Mouse (Mus musculus): ENCODE measurements around the gene Iqschfp. TPM values are rescaled to one million over a fixed set of nuclear protein-coding genes. Genes with fewer than 3 reads are reported as not detected.

Gene Iqschfp
- total RNA-seq, 2 experiments from 2014 or later = 11.6 to 12.9 TPM

DNA sequence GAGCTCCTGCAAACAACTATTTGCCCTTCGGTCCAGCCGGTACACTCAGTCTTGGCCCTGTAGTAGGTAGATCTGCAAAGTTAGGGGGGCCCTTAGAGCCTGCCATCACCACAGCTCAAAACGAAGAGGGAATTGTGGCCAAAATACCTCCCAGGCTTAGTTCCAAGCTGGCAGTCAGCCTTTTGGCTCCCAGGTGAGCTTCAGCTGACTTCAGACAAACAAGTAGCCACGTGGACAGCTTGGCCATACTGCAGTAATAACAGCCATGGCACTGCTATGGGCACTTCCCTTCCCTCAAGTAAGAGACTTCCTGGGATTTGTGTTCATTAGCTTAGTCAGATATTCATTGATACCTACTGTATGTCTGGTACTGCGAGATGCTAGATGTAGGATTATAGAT is 668.0 kb downstream of the Iqschfp start:
- DNase-seq (ENCODE audit: extremely low spot score in 1 of 2, low spot score in 1 of 2) = no peak

DNA sequence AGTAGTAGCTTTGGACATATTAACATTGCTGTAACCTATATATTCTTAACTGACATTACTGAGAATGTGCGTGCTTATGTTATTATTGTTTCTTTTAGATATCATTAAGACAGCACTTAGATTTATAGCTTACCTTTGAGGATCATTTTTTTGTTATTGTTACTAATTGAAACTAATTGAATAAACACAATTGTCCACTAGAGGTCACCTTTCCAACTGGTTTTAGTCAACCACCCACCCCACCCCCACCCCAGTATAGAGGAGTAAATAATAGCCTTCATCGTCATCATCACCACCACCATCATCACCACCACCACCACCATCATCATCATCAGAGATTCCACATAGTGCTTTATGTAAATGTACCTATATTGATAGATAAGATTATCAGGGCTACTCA is 670.8 kb downstream of the Iqschfp start:
- DNase-seq (ENCODE audit: extremely low spot score in 1 of 2, low spot score in 1 of 2) = no peak

DNA sequence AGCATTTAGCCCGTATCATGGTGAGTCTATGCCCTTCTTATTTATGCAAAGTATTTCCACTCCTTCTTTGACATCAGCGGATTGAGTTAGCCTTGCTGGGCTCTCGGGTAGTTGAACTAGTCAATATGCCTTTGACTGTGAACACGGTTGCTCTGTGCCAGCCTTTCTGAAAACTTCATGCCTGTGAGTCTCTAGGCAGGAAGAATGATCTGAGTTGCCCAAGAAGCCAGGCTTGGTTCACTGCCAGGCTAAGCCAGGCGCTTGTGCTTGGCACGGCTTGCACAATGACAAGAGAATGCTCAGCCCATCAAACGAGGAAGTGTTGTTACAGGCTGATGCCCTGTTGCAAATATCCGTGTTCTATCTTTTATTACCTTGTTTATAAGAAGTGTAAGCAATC is 671.9 kb downstream of the Iqschfp start:
- DNase-seq (ENCODE audit: extremely low spot score in 1 of 2, low spot score in 1 of 2) = no peak

DNA sequence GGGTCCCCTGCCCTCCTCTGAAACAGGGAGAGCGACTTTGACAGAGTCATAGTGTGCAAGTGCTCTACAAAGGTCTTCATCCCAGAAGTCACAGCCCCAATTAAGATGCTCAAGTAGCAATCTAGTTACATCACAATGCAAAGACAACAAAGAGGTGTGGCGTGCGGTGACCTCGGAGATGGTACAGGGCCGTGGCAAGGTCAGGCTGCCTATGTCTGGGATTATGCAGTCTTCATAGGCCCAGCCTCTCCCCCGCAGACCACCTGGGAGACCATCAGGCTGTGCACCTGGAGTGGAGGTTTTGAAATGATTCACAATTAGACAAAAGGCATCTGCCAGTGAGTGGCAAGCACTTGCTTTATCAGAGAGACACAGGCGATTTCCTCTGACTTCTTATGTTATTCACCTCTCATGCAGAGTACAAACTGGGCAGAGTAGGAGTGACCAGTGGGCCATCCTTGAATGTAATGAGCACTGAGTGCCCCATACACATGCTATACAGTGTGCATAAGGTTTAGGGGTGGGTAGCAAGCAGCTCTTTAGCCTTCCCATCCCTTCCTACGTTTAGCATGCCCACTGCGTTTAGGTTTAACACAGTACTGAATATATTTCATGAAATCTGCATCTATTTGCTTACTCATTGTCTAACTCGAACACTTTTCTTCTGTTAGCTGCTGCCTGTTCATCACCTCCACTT is 673.1 kb downstream of the Iqschfp start:
- DNase-seq (ENCODE audit: extremely low spot score in 1 of 2, low spot score in 1 of 2) = no peak

DNA sequence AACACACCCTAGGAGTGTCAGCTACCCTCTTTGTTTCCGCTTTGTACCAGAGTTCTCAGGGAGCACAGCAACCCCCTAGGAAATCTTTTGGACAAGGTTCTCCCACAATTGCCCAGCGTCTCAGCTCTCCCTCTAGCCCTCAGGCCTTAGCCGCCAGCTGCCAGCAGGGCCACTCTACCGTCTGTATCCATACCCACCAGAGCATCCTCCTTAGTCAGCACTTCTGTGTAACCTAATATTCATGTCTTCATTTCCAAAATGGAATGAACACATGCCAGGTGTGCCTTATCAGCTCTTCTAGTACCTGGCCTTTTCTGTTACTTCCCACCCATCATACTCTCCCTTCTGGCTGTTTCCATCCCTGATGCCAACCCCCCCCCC is 673.6 kb downstream of the Iqschfp start:
- DNase-seq (ENCODE audit: extremely low spot score in 1 of 2, low spot score in 1 of 2) = no peak

- DNase-seq (ENCODE audit: extremely low spot score in 1 of 2, low spot score in 1 of 2) = no peak
Observed at GRCm38 (mm10) chr3:68567581-68567980, 675.5 kb downstream of the Iqschfp start.

DNA sequence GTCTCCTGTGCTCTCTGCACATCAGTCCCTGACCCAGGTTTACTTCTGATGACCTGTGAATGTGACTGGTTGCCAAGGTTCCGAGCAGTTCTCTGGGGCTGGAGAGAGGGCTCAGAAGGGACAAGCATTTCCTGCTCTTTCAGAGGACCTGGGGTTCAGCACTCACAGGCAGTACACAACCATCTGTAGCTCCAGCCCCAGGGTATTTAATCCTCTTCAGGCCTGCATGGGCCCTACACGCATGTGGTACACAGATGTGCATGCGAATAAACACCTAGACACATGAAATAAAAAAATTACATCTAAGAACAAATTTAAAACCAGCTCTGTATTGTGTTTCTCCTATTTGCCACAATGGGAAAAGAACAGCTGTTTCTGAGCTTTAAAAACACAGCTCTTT is 676.1 kb downstream of the Iqschfp start:
- DNase-seq (ENCODE audit: extremely low spot score in 1 of 2, low spot score in 1 of 2) = no peak

- DNase-seq (ENCODE audit: extremely low spot score in 1 of 2, low spot score in 1 of 2) = no peak
Observed at GRCm38 (mm10) chr3:68568716-68569115, 676.7 kb downstream of the Iqschfp start.

DNA sequence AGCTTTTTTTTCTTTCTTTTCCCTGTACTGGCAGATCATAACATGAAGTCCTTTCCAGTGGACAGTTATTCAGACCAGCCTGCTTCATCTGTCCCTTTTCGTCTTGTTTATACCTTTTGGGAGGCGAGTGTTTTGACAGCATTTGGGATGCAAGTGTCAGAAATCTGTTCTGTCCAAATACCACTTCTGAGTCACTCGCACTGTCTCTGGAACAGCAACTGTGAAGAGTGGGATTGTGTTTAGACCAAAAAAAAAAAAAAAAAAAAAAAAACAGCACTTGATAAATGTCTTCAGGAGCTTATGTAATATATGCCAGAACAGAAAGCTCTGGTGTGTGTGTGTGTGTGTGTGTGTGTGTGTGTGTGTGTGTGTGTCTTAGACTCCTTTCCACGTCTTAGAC is 678.3 kb downstream of the Iqschfp start:
- DNase-seq (ENCODE audit: extremely low spot score in 1 of 2, low spot score in 1 of 2) = no peak

GRCm38 (mm10) chr3:68572249-68573225 is 680.5 kb downstream of the Iqschfp start:
- peak; percentile 73 to 80 for DNase-seq (ENCODE audit: extremely low spot score in 1 of 2, low spot score in 1 of 2)

- no peak for DNase-seq (ENCODE audit: extremely low spot score in 1 of 2, low spot score in 1 of 2)
Observed at GRCm38 (mm10) chr3:68573226-68573624, 681.2 kb downstream of the Iqschfp start.

GRCm38 (mm10) chr3:68574097-68574496 is 682.1 kb downstream of the Iqschfp start:
- DNase-seq (ENCODE audit: extremely low spot score in 1 of 2, low spot score in 1 of 2) = no peak

GRCm38 (mm10) chr3:68574565-68574964 is 682.5 kb downstream of the Iqschfp start:
- DNase-seq (ENCODE audit: extremely low spot score in 1 of 2, low spot score in 1 of 2) = no peak

- no peak for DNase-seq (ENCODE audit: extremely low spot score in 1 of 2, low spot score in 1 of 2)
Observed at GRCm38 (mm10) chr3:68575636-68576340, 683.8 kb downstream of the Iqschfp start.

DNA sequence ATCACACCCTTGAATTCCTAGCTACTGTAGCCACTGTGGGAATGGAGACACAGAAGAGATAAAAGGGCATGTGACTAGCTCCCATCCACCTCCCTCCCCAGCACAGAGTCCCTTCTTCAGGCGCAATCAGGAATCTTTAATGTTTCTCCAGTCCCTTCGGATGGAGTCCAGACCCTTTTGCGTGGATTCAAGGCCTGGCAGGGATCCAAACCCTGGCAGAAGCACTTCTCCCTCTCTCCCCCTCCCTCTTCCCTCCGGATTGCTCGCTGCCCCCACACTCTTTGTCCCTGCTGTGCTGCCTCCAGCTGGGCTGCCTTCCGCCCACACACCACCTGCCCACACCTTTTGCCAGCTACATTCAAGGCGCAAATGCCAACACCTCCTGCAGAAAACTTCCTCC is 684.4 kb downstream of the Iqschfp start:
- DNase-seq (ENCODE audit: extremely low spot score in 1 of 2, low spot score in 1 of 2) = peak; percentile 73

DNA sequence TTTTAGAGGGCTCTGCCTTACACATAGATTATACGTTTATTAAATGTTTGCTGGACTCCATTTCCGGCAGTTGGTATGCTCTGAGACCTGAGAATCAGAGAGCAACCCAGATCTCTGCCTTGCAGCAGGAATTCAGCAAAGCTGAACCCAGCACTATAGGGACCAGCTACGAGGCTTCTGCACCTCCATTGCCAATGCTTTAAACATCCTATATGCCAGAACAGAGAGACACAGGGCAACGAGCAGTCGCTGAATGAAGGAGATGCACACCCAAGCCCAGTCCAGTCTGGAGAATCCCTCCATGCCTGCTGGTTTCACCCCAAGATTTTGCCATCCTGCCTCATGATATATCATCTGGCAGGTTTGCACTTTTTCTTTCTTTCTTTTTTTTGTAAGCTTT is 684.9 kb downstream of the Iqschfp start:
- no peak for DNase-seq (ENCODE audit: extremely low spot score in 1 of 2, low spot score in 1 of 2)

DNA sequence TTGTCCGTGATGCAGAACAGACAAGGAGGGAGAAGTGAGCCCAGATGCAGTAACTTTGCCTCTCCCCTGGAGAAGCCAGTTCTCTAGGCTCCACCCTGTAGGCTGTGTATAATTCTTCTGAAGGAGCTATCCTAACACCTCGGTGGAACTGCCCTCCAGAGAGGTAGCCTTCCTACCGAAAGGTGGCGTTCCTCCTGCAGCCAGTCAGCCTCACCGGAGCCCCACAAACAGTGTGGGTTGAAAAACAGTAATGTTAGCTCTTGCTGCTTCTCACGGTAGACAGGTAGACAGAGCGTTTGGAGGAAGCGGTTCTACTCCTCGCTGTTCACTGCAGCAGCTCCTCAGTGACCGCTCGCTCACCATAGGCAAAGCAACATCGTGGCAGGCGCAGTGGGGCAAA is 689.6 kb downstream of the Iqschfp start:
- DNase-seq (ENCODE audit: extremely low spot score in 1 of 2, low spot score in 1 of 2) = no peak

- DNase-seq (ENCODE audit: extremely low spot score in 1 of 2, low spot score in 1 of 2) = no peak
Observed at GRCm38 (mm10) chr3:68582103-68582740, 690.2 kb downstream of the Iqschfp start.

DNA sequence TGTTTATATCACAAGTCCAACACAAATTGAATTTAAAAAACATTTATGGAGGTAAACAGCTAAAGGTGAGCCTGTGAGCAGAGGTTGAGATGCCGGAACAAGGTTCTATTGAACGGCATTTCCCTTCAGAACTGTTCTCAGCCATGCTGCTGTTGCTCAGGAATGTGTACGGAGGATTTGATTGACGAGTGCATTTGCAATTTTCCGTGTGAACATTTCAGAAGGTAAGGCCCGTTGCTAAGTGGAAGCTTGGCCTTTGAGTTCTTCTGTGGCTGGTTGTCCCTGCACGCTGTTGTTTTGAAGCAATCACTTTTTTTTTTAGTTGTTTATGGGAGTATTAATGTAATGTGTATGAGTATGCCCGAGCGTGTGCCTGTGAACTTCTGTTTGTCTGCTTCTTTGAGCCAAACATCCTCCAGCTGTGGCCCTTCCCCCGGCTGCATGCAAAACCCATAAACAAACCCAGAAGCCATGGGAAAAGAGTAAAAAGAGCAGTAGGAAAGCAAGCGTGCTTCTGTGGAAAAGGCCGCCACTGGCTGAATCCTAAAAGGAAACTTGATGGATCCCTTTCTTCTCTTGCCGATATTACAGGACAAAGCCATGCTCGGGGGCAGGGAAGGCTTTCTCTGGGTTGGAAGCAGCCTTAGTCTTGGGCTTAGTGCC is 691.1 kb downstream of the Iqschfp start:
- DNase-seq (ENCODE audit: extremely low spot score in 1 of 2, low spot score in 1 of 2) = no peak
